Mouse (Mus musculus) MEL (cell line): ENCODE measurements around the gene Tmem120a. TPM values are rescaled to one million over a fixed set of nuclear protein-coding genes. Genes with fewer than 3 reads are reported as not detected.

Experiments used
- DNase-seq: peaks from one replicate; pipeline ENCODE4 v3.0.0; 2011; ENCODE audit warnings: low read depth, low spot score
- H3K27ac ChIP-seq: 2 replicates; pipeline ENCODE4 v1.5.1; 2012; ENCODE audit warnings: low read depth, mild to moderate bottlenecking, control low read depth, low read length, moderate library complexity; ENCODE audit not compliant: control insufficient read depth
- H3K27me3 ChIP-seq, 2 experiments: fragments of 150-350 bp in 1 of 2; sonication (generic) in 1 of 2; 2 replicates each; pipeline ENCODE4 v1.6.1; 2012; ENCODE audit warnings: low read length in 2 of 2, mild to moderate bottlenecking in 2 of 2, improper control_type of control experiment in 1 of 2, moderate library complexity in 1 of 2; ENCODE audit not compliant: insufficient read depth in 2 of 2, control insufficient read depth in 1 of 2
- H3K36me3 ChIP-seq, 2 experiments: 2 replicates each; pipeline ENCODE4 v1.6.1; 2012 to 2014; ENCODE audit warnings: low read length in 2 of 2, improper control_type of control experiment in 1 of 2, inconsistent platforms in 1 of 2, mild to moderate bottlenecking in 1 of 2; ENCODE audit not compliant: insufficient read depth in 2 of 2, control insufficient read depth in 1 of 2
- H3K4me1 ChIP-seq, 2 experiments: fragments of 150-350 bp in 1 of 2; sonication (generic) in 1 of 2; 2 replicates each; pipeline ENCODE4 v1.6.1; 2012; ENCODE audit warnings: low read length in 2 of 2, improper control_type of control experiment in 1 of 2, mild to moderate bottlenecking in 1 of 2; ENCODE audit not compliant: insufficient read depth in 2 of 2, control insufficient read depth in 1 of 2
- H3K4me3 ChIP-seq, 2 experiments: fragments of 150-350 bp in 1 of 2; sonication (generic) in 1 of 2; 2 replicates each; pipeline ENCODE4 v1.5.1; 2012; ENCODE audit warnings: low read depth in 2 of 2, low read length in 2 of 2, mild to moderate bottlenecking in 2 of 2, moderate library complexity in 2 of 2, control low read depth in 1 of 2, improper control_type of control experiment in 1 of 2; ENCODE audit not compliant: control insufficient read depth in 1 of 2, insufficient read depth in 1 of 2
- H3K79me2 ChIP-seq: 2 replicates; pipeline ENCODE4 v1.6.1; 2012; ENCODE audit warnings: mild to moderate bottlenecking, low read length, moderate library complexity; ENCODE audit not compliant: control insufficient read depth, poor library complexity, insufficient read depth
- H3K9ac ChIP-seq: 2 replicates; pipeline ENCODE4 v1.6.1; 2012; ENCODE audit warnings: low read depth, mild to moderate bottlenecking, control low read depth, low read length, moderate library complexity; ENCODE audit not compliant: control insufficient read depth, poor library complexity, severe bottlenecking
- H3K9me3 ChIP-seq: fragments of 150-350 bp; sonication (generic); replicated peaks from 2 replicates; pipeline ENCODE4 v1.6.1; 2012; ENCODE audit warnings: mild to moderate bottlenecking, low read length, improper control_type of control experiment, moderate library complexity; ENCODE audit not compliant: insufficient read depth
- CHD1 ChIP-seq: IDR thresholded peaks from 2 replicates; pipeline ENCODE4 v1.6.1; 2012; ENCODE audit warnings: low read depth, mild to moderate bottlenecking, inconsistent platforms, low read length, improper control_type of control experiment
- CTCF ChIP-seq, 3 experiments: IDR thresholded peaks in 2 of 3; conservative IDR thresholded peaks in 1 of 3; 2 replicates each; pipeline ENCODE4 v1.5.1; 2011 to 2012; ENCODE audit warnings: low read length in 3 of 3, low read depth in 2 of 3, mild to moderate bottlenecking in 2 of 3, improper control_type of control experiment in 1 of 3, inconsistent platforms in 1 of 3, mixed read lengths in 1 of 3, moderate library complexity in 1 of 3; ENCODE audit not compliant: control insufficient read depth in 1 of 3, insufficient read depth in 1 of 3, poor library complexity in 1 of 3, severe bottlenecking in 1 of 3
- E2F4 ChIP-seq: IDR thresholded peaks from 2 replicates; pipeline ENCODE4 v1.6.1; 2011; ENCODE audit warnings: low read depth, low read length, improper control_type of control experiment, borderline replicate concordance
- GABPA ChIP-seq: IDR thresholded peaks from 2 replicates; pipeline ENCODE4 v1.6.1; 2012; ENCODE audit warnings: low read depth, mild to moderate bottlenecking, inconsistent platforms, low read length, improper control_type of control experiment, moderate library complexity
- MAFK ChIP-seq: IDR thresholded peaks from 2 replicates; pipeline ENCODE4 v1.6.1; 2011; ENCODE audit warnings: low read depth, mild to moderate bottlenecking, low read length, improper control_type of control experiment, borderline replicate concordance
- MAZ ChIP-seq: IDR thresholded peaks from 2 replicates; pipeline ENCODE4 v1.6.1; 2012; ENCODE audit warnings: low read depth, mild to moderate bottlenecking, inconsistent platforms, low read length, improper control_type of control experiment
- UBTF ChIP-seq: IDR thresholded peaks from 2 replicates; pipeline ENCODE4 v1.6.1; 2012; ENCODE audit warnings: low read depth, mild to moderate bottlenecking, inconsistent platforms, low read length, improper control_type of control experiment, moderate library complexity, borderline replicate concordance; ENCODE audit not compliant: insufficient read depth
- ZKSCAN1 ChIP-seq: IDR thresholded peaks from 2 replicates; pipeline ENCODE4 v1.6.1; 2012; ENCODE audit warnings: low read depth, mild to moderate bottlenecking, inconsistent platforms, low read length, improper control_type of control experiment, moderate library complexity
- ZMIZ1 ChIP-seq: IDR thresholded peaks from 2 replicates; pipeline ENCODE4 v1.6.1; 2012; ENCODE audit warnings: low read depth, mild to moderate bottlenecking, inconsistent platforms, low read length, improper control_type of control experiment, moderate library complexity
- polyA plus RNA-seq, 2 experiments: library from polyadenylated mRNA; stranded (reverse) in 1 of 2; unstranded in 1 of 2; fragments of >175 nt in 1 of 2; fragments of >200 nt in 1 of 2; gene quantifications; 2 replicates each; pipeline versions ENCODE4 v1.2.1 to v1.2.4; 2012; ENCODE audit warnings: low replicate concordance in 2 of 2, low read depth in 1 of 2; ENCODE audit not compliant: insufficient read length in 2 of 2, insufficient read depth in 1 of 2, missing spikeins in 1 of 2
- total RNA-seq: library from RNA; depleted of rRNA; stranded (reverse); fragments of 300-350 nt; gene quantifications from 2 replicates; pipeline ENCODE4 v1.2.3, GENCODE M21; 2012

Tmem120a gene
- total and polyA plus RNA-seq, 3 experiments = 19.6 to 38.8 TPM; not detected in 1

DNA sequence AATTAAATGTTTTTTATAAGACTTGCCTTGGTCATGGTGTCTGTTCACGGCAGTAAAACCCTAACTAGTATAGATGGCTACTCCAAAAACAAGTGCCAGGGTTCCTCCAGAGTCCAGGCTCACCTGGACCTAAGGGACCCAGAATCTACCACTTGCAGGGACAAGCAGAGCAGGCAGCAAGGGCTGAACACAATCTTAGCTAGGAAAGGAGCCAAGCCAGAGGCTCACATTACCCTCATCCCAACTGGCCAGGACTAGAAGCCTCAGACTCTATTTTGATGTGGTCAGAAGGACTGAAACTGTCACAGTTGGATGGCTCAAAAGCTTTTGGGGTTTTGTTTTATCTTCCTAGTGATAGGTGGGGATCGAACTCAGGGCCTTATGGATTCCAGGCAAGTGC, 7.3 kb upstream of the Tmem120a start:
- Histone ChIP-seq H3K4me1 (no peaks in the 10 kb centered on the region), H3K36me3 (no peaks in the 10 kb centered on the region), H3K27me3 (no peaks in the 10 kb centered on the region), H3K79me2 (no peaks in the 10 kb centered on the region), H3K9me3 (no peaks in the 10 kb centered on the region)
- TF ChIP-seq CHD1 (no peak), GABPA (no peak)
- TF ChIP-seq, all 39 proteins: peak for 0
- DNase-seq = no peak
- Histone ChIP-seq H3K27ac (no peak overlapping the region), H3K4me3 (no peak overlapping the region), H3K9ac (no peak overlapping the region)

- Histone ChIP-seq H3K9ac (no peak overlapping the region), H3K9me3 (no peaks in the 10 kb centered on the region)
- TF ChIP-seq CTCF (IDR thresholded peaks at IDR 0.05 in 2 of 3, conservative IDR thresholded peaks at IDR 0.05 in 1 of 3; ENCODE audit: control insufficient read depth in 1 of 3, insufficient read depth in 1 of 3, low read depth in 2 of 3, low read length in 3 of 3, poor library complexity in 1 of 3, severe bottlenecking in 1 of 3) = no peak
- TF ChIP-seq MAZ = no peak
- no peak for TF ChIP-seq E2F4
- TF ChIP-seq, all 39 proteins: peak for 0
- Histone ChIP-seq H3K27me3 (no peaks in the 10 kb centered on the region), H3K27ac (no peak overlapping the region), H3K4me3 (no peak overlapping the region), H3K79me2 (no peaks in the 10 kb centered on the region), H3K36me3 (no peaks in the 10 kb centered on the region), H3K4me1 (no peaks in the 10 kb centered on the region)
- DNase-seq = no peak
Observed at GRCm38 (mm10) chr5:135751041-135751440, 6.8 kb upstream of the Tmem120a start.

GRCm38 (mm10) chr5:135744742-135745141, 494 bp upstream of the Tmem120a start:
- peak overlapping the region; percentile 60 to 74 for H3K4me3 ChIP-seq
- H3K27ac ChIP-seq = peak overlapping the region; percentile 18
- no peaks in the 10 kb centered on the region; the same call in 1 of the 2 replicates for H3K79me2 ChIP-seq
- TF ChIP-seq ZKSCAN1 = no peak
- no peak for TF ChIP-seq ZMIZ1
- no peak for TF ChIP-seq UBTF
- TF ChIP-seq MAFK = no peak
- TF ChIP-seq CHD1 = no peak
- peaks cover 3 to 7% of the 10 kb centered on the region in 2 experiments; a peak in 3 of 4 replicates for H3K4me1 ChIP-seq
- no peak for DNase-seq
- H3K36me3 ChIP-seq = no peaks in the 10 kb centered on the region
- no peaks in the 10 kb centered on the region for H3K27me3 ChIP-seq
- no peaks in the 10 kb centered on the region for H3K9me3 ChIP-seq
- peak overlapping the region; percentile 57 for H3K9ac ChIP-seq
